Mouse (Mus musculus): ENCODE measurements around the gene Eif1ad. TPM values are rescaled to one million over a fixed set of nuclear protein-coding genes. Genes with fewer than 3 reads are reported as not detected.

Gene Eif1ad
- polyA plus RNA-seq (2014; fragmentation: Nextera tagmentation; extraction: Ambion mirVana): 73.6 and 76.6 TPM in 2 replicates

DNA sequence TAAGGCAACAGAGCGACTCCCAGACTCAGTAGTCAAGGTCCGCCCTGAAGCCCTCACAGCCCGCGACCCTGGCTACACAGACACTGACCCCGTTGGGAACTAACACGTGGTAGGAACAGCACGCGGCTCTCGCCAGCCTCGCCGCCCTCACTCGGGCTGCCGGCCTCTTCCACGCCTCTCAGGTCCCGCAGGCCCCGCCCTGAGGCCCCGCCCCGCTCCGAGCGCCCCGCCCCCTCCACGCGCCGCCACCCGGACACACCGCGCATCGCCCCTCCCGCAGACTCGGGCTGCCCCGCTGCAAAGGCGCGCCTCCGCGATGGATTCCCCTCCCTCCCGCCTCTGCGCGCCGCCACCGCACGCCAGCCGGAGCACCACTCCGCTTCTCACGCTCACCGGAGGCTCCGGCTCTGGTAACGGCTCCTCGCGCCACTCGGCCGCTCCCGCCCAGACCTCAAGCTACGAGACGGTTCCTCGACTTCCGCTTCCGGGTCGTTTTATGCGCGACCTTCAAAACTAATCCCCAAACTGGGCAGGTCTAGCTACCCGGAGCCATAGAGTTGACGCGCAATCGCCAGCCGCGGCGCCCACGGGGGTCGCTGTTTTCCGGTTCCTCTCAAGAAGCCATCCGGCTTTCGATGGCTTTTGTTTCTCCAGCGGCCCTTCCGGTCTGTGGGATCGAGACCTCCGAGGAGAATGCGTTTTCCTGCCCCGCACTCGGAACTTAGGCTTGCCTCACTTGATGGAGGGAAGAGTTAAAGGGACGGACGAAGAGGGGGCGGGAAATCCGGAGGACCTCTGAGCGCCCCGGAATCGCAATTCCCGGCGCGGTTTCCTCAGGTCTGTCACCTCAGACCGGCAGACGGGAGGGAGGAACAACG lies at the start of gene Eif1ad:
TSS of gene Eif1ad (plus strand) at position 567 of the 878 bp plus-strand sequence.
- Histone ChIP-seq H3K27me3 (ENCODE audit: control insufficient read depth, insufficient read depth, low read length) (no peaks in the 10 kb centered on the region), H3K9ac (ENCODE audit: low read depth, low read length) (peak within 1 kb of the TSS; percentile 86), H3K4me2 (replicated peaks; ENCODE audit: low read depth, low read length) (peak within 1 kb of the TSS; percentile 79), H3K4me1 (replicated peaks; ENCODE audit: control insufficient read depth, insufficient read depth, low read length) (peaks cover 6% of the 10 kb centered on the region), H3K4me3 (ENCODE audit: low read depth, low read length) (peak within 1 kb of the TSS; percentile 90), H3K9me3 (ENCODE audit: control insufficient read depth, low read length) (no peaks in the 10 kb centered on the region), H3K36me3 (ENCODE audit: control insufficient read depth, insufficient read depth, low read length) (peaks cover 10% of the 10 kb centered on the region; the same call in 1 of the 2 replicates), H3K27ac (ENCODE audit: low read depth, low read length) (peak within 1 kb of the TSS; percentile 78)
- DNase-seq (ENCODE audit: low spot score) (peak; percentile 99), ATAC-seq (ENCODE audit: low FRiP score) (peak; percentile 95)
- WGBS: under 1% methylated on average over 88 of the region's 92 CpGs

- no peak overlapping the region for H3K27ac ChIP-seq (ENCODE audit: low read depth, low read length)
- no peaks in the 10 kb centered on the region for H3K27me3 ChIP-seq (ENCODE audit: control insufficient read depth, insufficient read depth, low read length)
- no peak overlapping the region for H3K4me3 ChIP-seq (ENCODE audit: low read depth, low read length)
- no peak overlapping the region for H3K9ac ChIP-seq (ENCODE audit: low read depth, low read length)
- no peak for DNase-seq (ENCODE audit: low spot score)
- H3K36me3 ChIP-seq (ENCODE audit: control insufficient read depth, insufficient read depth, low read length): no peaks in the 10 kb centered on the region
- H3K4me2 ChIP-seq (replicated peaks; ENCODE audit: low read depth, low read length): no peak overlapping the region
- no peak for ATAC-seq (ENCODE audit: low FRiP score)
- WGBS: 56% methylated on average over 17 of the region's 17 CpGs
- H3K4me1 ChIP-seq (replicated peaks; ENCODE audit: control insufficient read depth, insufficient read depth, low read length): no peaks in the 10 kb centered on the region
- no peaks in the 10 kb centered on the region for H3K9me3 ChIP-seq (ENCODE audit: control insufficient read depth, low read length)
These were observed 42.7 kb upstream of the Eif1ad start for GRCm38 (mm10) chr19:5323801-5324200.

- H3K27ac ChIP-seq (ENCODE audit: low read depth, low read length): no peak overlapping the region
- no peak overlapping the region for H3K4me3 ChIP-seq (ENCODE audit: low read depth, low read length)
- no peak for ATAC-seq (ENCODE audit: low FRiP score)
- no peaks in the 10 kb centered on the region for H3K27me3 ChIP-seq (ENCODE audit: control insufficient read depth, insufficient read depth, low read length)
- no peaks in the 10 kb centered on the region for H3K4me1 ChIP-seq (replicated peaks; ENCODE audit: control insufficient read depth, insufficient read depth, low read length)
- 79% methylated on average over 19 of the region's 19 CpGs for WGBS
- no peak overlapping the region for H3K4me2 ChIP-seq (replicated peaks; ENCODE audit: low read depth, low read length)
- H3K9me3 ChIP-seq (ENCODE audit: control insufficient read depth, low read length): no peaks in the 10 kb centered on the region
- no peak for DNase-seq (ENCODE audit: low spot score)
- no peak overlapping the region for H3K9ac ChIP-seq (ENCODE audit: low read depth, low read length)
- H3K36me3 ChIP-seq (ENCODE audit: control insufficient read depth, insufficient read depth, low read length): no peaks in the 10 kb centered on the region
These were observed 38.6 kb upstream of the Eif1ad start for GRCm38 (mm10) chr19:5327970-5328369.

DNA sequence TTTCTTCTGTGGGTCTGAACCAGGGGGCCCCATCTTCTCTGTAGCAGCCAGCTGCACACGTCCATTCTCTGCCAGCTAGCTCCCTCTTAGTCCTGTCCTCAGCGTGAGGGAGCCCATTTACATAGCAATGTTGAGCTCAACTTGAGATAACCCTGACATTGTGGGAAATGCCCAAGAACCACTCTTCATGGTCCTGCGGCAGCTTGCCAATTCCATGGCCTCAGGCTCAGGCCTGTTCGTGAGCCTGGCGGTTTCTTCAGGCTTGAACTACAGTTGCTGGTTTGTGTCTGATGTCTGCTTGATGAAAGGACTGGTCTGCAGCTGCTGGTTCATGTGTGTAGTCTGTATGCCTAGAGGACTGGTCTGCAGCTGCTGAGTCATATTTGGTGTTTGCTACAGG lies 31.8 kb upstream of the Eif1ad start:
- H3K27me3 ChIP-seq (ENCODE audit: control insufficient read depth, insufficient read depth, low read length): no peaks in the 10 kb centered on the region
- H3K36me3 ChIP-seq (ENCODE audit: control insufficient read depth, insufficient read depth, low read length): no peaks in the 10 kb centered on the region
- DNase-seq (ENCODE audit: low spot score) (no peak), ATAC-seq (ENCODE audit: low FRiP score) (no peak)
- H3K4me2 ChIP-seq (replicated peaks; ENCODE audit: low read depth, low read length): no peak overlapping the region
- no peaks in the 10 kb centered on the region for H3K4me1 ChIP-seq (replicated peaks; ENCODE audit: control insufficient read depth, insufficient read depth, low read length)
- H3K4me3 ChIP-seq (ENCODE audit: low read depth, low read length): no peak overlapping the region
- H3K9ac ChIP-seq (ENCODE audit: low read depth, low read length): no peak overlapping the region
- no peak overlapping the region for H3K27ac ChIP-seq (ENCODE audit: low read depth, low read length)
- WGBS: 79% methylated on average over 5 of the region's 5 CpGs
- no peaks in the 10 kb centered on the region for H3K9me3 ChIP-seq (ENCODE audit: control insufficient read depth, low read length)

GRCm38 (mm10) chr19:5335441-5335840 lies 31.1 kb upstream of the Eif1ad start, which contains the start of gene Catsper1:
Catsper1 (plus strand) TSS chr19:5335741.
- no peaks in the 10 kb centered on the region for H3K36me3 ChIP-seq (ENCODE audit: control insufficient read depth, insufficient read depth, low read length)
- H3K27ac ChIP-seq (ENCODE audit: low read depth, low read length): no peak within 1 kb of the TSS
- H3K4me3 ChIP-seq (ENCODE audit: low read depth, low read length): no peak within 1 kb of the TSS
- H3K9me3 ChIP-seq (ENCODE audit: control insufficient read depth, low read length): no peaks in the 10 kb centered on the region
- DNase-seq (ENCODE audit: low spot score): no peak
- WGBS: 91% methylated on average over 6 of the region's 6 CpGs
- no peak within 1 kb of the TSS for H3K4me2 ChIP-seq (replicated peaks; ENCODE audit: low read depth, low read length)
- H3K27me3 ChIP-seq (ENCODE audit: control insufficient read depth, insufficient read depth, low read length): no peaks in the 10 kb centered on the region
- H3K9ac ChIP-seq (ENCODE audit: low read depth, low read length): no peak within 1 kb of the TSS
- ATAC-seq (ENCODE audit: low FRiP score): no peak
- no peaks in the 10 kb centered on the region for H3K4me1 ChIP-seq (replicated peaks; ENCODE audit: control insufficient read depth, insufficient read depth, low read length)

- H3K27me3 ChIP-seq (ENCODE audit: control insufficient read depth, insufficient read depth, low read length): no peaks in the 10 kb centered on the region
- no peaks in the 10 kb centered on the region for H3K4me1 ChIP-seq (replicated peaks; ENCODE audit: control insufficient read depth, insufficient read depth, low read length)
- H3K4me3 ChIP-seq (ENCODE audit: low read depth, low read length): no peak overlapping the region
- ATAC-seq (ENCODE audit: low FRiP score): no peak
- DNase-seq (ENCODE audit: low spot score): peak; percentile 77
- no peak overlapping the region for H3K4me2 ChIP-seq (replicated peaks; ENCODE audit: low read depth, low read length)
- no peak overlapping the region for H3K27ac ChIP-seq (ENCODE audit: low read depth, low read length)
- no peaks in the 10 kb centered on the region for H3K36me3 ChIP-seq (ENCODE audit: control insufficient read depth, insufficient read depth, low read length)
- no peak overlapping the region for H3K9ac ChIP-seq (ENCODE audit: low read depth, low read length)
- H3K9me3 ChIP-seq (ENCODE audit: control insufficient read depth, low read length): no peaks in the 10 kb centered on the region
- WGBS: 26% methylated on average over 5 of the region's 5 CpGs
These were observed 28.6 kb upstream of the Eif1ad start for GRCm38 (mm10) chr19:5337975-5338374.

- H3K9ac ChIP-seq (ENCODE audit: low read depth, low read length): no peak overlapping the region
- no peak for ATAC-seq (ENCODE audit: low FRiP score)
- no peaks in the 10 kb centered on the region for H3K4me1 ChIP-seq (replicated peaks; ENCODE audit: control insufficient read depth, insufficient read depth, low read length)
- H3K27me3 ChIP-seq (ENCODE audit: control insufficient read depth, insufficient read depth, low read length): no peaks in the 10 kb centered on the region
- H3K9me3 ChIP-seq (ENCODE audit: control insufficient read depth, low read length): no peaks in the 10 kb centered on the region
- no peak overlapping the region for H3K4me2 ChIP-seq (replicated peaks; ENCODE audit: low read depth, low read length)
- no peak overlapping the region for H3K4me3 ChIP-seq (ENCODE audit: low read depth, low read length)
- WGBS: 80% methylated on average over 7 of the region's 7 CpGs
- DNase-seq (ENCODE audit: low spot score): no peak
- no peaks in the 10 kb centered on the region for H3K36me3 ChIP-seq (ENCODE audit: control insufficient read depth, insufficient read depth, low read length)
- no peak overlapping the region for H3K27ac ChIP-seq (ENCODE audit: low read depth, low read length)
These were observed 25.2 kb upstream of the Eif1ad start for GRCm38 (mm10) chr19:5341360-5341759.

- DNase-seq (ENCODE audit: low spot score) (no peak), ATAC-seq (ENCODE audit: low FRiP score) (no peak)
- Histone ChIP-seq H3K36me3 (ENCODE audit: control insufficient read depth, insufficient read depth, low read length) (no peaks in the 10 kb centered on the region), H3K4me3 (ENCODE audit: low read depth, low read length) (no peak overlapping the region), H3K4me2 (replicated peaks; ENCODE audit: low read depth, low read length) (no peak overlapping the region), H3K4me1 (replicated peaks; ENCODE audit: control insufficient read depth, insufficient read depth, low read length) (peaks cover 5% of the 10 kb centered on the region; the same call in 1 of the 2 replicates), H3K9ac (ENCODE audit: low read depth, low read length) (no peak overlapping the region), H3K9me3 (ENCODE audit: control insufficient read depth, low read length) (no peaks in the 10 kb centered on the region), H3K27me3 (ENCODE audit: control insufficient read depth, insufficient read depth, low read length) (no peaks in the 10 kb centered on the region), H3K27ac (ENCODE audit: low read depth, low read length) (no peak overlapping the region)
- 82% methylated on average over 6 of the region's 6 CpGs for WGBS
These were observed 21.0 kb upstream of the Eif1ad start for GRCm38 (mm10) chr19:5345297-5346131.

All from hindbrain, embryonic 11.5 days (tissue).